Mouse (Mus musculus) right cerebral cortex, adult 18-20 months (tissue): ENCODE data around the gene Ddx46.
A peak's percentile ranks its signal among the peaks of the same experiment; 100 is the strongest.

Source experiments
- DNase-seq: peaks from one replicate; pipeline ENCODE4 v3.0.0; 2022; ENCODE audit warnings: mixed read lengths

Ddx46 gene

DNA sequence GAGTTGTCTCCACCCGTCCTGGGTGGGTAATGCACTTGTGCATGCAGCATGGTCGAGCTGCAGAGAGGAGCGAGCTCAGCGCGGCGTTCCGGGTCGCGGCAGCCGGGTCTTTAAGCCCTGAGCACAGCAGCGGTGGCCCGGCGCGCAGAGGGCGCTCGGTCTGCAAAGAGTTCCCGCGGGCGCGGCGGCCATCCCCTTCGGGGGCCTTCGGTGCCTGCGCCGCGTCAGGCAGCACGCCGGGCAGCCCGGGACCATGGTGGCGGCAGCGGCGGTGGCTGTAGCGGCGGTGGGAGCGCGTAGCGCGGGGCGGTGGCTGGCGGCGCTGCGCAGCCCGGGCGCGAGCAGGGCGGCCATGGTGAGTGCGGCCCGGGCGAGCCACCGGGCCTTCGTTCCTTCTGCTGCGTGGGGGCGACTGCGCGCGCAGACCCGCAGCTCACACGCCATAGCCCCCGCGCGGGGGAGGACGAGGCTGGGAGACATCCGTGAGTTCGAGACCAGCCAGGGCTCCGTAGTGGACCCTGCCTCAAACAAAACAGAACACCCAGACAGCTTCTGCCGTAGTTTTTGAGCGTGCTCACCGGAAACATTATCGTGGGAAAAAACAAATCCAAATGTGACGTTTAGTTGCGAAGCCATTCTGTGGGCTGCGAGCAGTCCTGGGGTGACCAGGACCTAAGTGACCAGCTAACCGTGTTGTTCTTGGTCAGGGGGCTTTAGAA lies 92.5 kb downstream of the Ddx46 start, which contains the start of gene Pcbd2:
Pcbd2 (plus strand) TSS at position 249 of the 719 bp plus-strand sequence.
- peak; percentile 82 for DNase-seq

DNA sequence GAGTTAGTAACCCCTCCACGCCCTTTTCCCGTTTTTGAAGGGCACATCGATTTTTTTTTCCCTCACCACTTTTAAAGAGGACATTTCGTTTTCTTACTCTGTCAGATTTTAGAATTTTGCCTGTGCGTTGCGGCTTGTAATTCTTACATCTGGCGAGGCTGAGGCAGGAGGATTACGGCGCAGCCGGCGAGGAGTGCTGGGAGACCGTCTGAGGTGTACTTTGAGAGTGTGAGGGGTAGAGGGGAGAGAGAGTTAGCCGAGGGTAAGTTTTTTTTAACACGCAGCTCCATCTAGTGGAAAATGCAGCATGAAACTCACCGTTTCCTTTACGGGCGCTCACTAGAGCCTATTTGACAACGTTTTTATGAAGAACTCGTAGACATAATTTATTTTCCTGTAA lies 93.0 kb downstream of the Ddx46 start:
- peak; percentile 74 for DNase-seq

DNA sequence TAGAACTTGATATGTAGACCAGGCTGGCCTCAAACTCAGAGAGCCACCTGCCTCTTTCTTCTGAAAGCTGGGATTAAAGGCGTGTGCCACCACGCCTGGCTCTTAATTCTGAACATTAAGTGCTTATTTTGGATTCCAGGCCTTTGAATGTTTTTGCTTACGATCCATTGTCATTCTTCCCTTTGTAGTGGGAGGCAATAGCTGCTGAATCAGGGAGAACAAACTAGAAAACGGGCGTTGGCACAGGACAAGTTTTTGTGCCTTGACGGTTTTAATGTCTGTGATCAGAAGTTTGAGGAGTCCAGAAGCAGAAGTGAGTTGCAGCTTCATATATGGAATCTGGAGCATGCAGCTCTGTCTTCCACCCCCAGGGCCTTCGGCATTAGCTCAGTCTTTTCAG lies 95.9 kb downstream of the Ddx46 start:
- DNase-seq, result no peak
